Mouse (Mus musculus) embryonic fibroblast, embryonic 13.5 days (primary cell): Measurements from ENCODE around the gene C130050O18Rik.

ENCODE experiments used
- CTCF ChIP-seq: IDR thresholded peaks from 2 replicates; pipeline ENCODE4 v1.5.1; 2011; ENCODE audit warnings: mild to moderate bottlenecking, control low read depth, low read length, moderate library complexity, borderline replicate concordance; ENCODE audit not compliant: insufficient read depth
- POLR2A ChIP-seq: IDR thresholded peaks from 2 replicates; pipeline ENCODE4 v1.6.1; 2011; ENCODE audit warnings: low read depth, mild to moderate bottlenecking, control low read depth, low read length, moderate library complexity

- no peak for TF ChIP-seq CTCF
- TF ChIP-seq POLR2A: no peak
Measured at GRCm38 (mm10) chr5:139453031-139453430, 48.0 kb downstream of the C130050O18Rik start.
